10 mouse cellular contexts compared by ENCODE assay signal in the genomic region with DNA sequence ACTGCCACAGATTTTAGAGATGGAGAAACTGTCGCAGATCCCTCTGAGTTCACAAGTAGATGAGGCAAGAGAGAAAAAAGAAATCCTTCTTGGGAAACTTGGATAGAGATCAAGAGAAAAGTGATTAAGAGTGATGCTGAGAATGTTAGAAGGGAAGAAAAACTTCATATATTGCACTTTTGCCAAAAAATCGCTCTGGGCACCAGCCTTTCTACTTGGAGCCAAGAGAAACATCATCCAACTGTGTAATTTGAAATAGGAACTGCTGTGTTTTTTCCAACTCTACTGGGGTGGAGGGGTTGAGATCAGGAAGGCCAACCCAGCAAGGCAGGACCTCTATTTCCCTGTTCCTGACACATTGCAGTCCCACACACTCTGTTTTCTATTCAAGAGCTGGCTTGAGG.
DNase-seq lines count a peak whose midpoint lies in the region; ATAC-seq and TF ChIP-seq lines count a peak whose summit lies in the region.
"Had no signal": no experiment of that assay in that cellular context is flagged by ENCODE, and none has a peak within 500 bp of the region (broad histone marks: within the 10 kb centered on the region; RNA-seq: fewer than 3 reads in every experiment).

No protein-coding gene starts in this region.

- no peaks in the 10 kb centered on the region for H3K36me3 ChIP-seq in kidney, postnatal 0 days (ENCODE audit: insufficient read depth, low read length)

- 55% methylated on average over 2 of the region's 2 CpGs for WGBS in kidney, postnatal 0 days

- DNase-seq in frontal cortex, postnatal 25 days (ENCODE audit: low spot score in 2 of 2) = no peak
- DNase-seq in 3T3-L1 (ENCODE audit: low read depth, low spot score) = peak; percentile 96
- DNase-seq in brain, embryonic 18.5 days (ENCODE audit: low read depth, low spot score) = peak; percentile 58
- peak; percentile 81 for DNase-seq in kidney, postnatal 0 days (ENCODE audit: low spot score)
- DNase-seq in left cerebral cortex, adult 18-20 months (ENCODE audit: low spot score in 2 of 2) = no peak
- no peak for DNase-seq in cerebellum, postnatal 36 days
- DNase-seq in layer of hippocampus, adult 9-11 months = no peak
- DNase-seq: thymus, postnatal 36 days had no signal

- H3K9me3 ChIP-seq in kidney, postnatal 0 days (replicated peaks; ENCODE audit: low read length) = no peaks in the 10 kb centered on the region

- no peak overlapping the region for H3K9ac ChIP-seq in kidney, postnatal 0 days (ENCODE audit: low read depth, low read length)

- peak overlapping the region; percentile 43; the same call in 1 of the 2 replicates for H3K27ac ChIP-seq in kidney, postnatal 0 days

- no peaks in the 10 kb centered on the region for H3K27me3 ChIP-seq in kidney, postnatal 0 days (ENCODE audit: insufficient read depth, low read length)

- H3K4me3 ChIP-seq in kidney, postnatal 0 days (replicated peaks; ENCODE audit: low read depth, low read length) = no peak overlapping the region

- H3K4me1 ChIP-seq in kidney, postnatal 0 days (replicated peaks; ENCODE audit: insufficient read depth, low read length) = no peaks in the 10 kb centered on the region; the same call in 1 of the 2 replicates

- no peak for TF ChIP-seq CTCF in kidney, postnatal 0 days (IDR thresholded peaks at IDR 0.05; ENCODE audit: low read depth)

- no peak overlapping the region for H3K4me2 ChIP-seq in kidney, postnatal 0 days (ENCODE audit: low read length)
- H3K4me2 ChIP-seq: midbrain, embryonic 11.5 days had no signal

- ATAC-seq in frontal cortex, adult (ENCODE audit: low TSS enrichment) = peak; percentile 73
- ATAC-seq in kidney, postnatal 0 days (replicated peaks; ENCODE audit: low FRiP score, low read depth) = no peak

Comparison
In these comparisons a context has a peak if more than half of its experiments do, and no peak if none do; other contexts are left out.
1. DNase-seq: peak in 3T3-L1 (single experiment), brain, embryonic 18.5 days (single experiment) and kidney, postnatal 0 days (single experiment); none in frontal cortex, postnatal 25 days (0 of 2), left cerebral cortex, adult 18-20 months (0 of 2), cerebellum, postnatal 36 days (0 of 2) and layer of hippocampus, adult 9-11 months (single experiment).